Mouse (Mus musculus): Measurements from ENCODE around the gene Hk2.

DNA sequence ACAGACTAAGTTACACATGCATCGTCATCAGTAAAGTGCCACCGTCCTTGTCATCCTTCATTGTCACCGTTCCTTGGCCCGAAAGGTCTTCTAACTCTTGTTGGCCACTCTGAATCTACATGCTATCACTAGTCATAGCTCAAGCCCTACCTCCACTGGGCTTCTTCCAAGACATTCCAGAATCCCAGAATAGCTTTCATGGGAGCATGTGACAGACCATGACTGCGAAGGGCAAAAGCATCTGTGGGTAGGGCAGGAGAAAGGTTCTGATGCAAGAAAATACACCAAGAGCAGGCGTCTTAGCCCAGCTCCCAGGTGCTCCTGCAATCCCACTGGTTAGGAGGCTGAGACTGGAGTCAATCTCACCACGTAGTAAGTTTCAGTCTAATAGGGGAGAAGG, 22.5 kb downstream of the Hk2 start:
- TF ChIP-seq CTCF (IDR thresholded peaks at IDR 0.05; ENCODE audit: low read depth, low read length) (no peak), EP300 (IDR thresholded peaks at IDR 0.05; ENCODE audit: insufficient read depth, low read depth, low read length) (no peak)

Data from ES-Bruce4 (cell line).